Mouse (Mus musculus): Measurements from ENCODE around the gene Ccdc60. TPM values are rescaled to one million over a fixed set of nuclear protein-coding genes. Genes with fewer than 3 reads are reported as not detected.

The Ccdc60 gene
- polyA plus RNA-seq, 1 experiment from 2014 or later, result 0.78 TPM

- Histone ChIP-seq H3K27ac (no peak overlapping the region), H3K27me3 (ENCODE audit: insufficient read depth, poor library complexity, severe bottlenecking) (no peaks in the 10 kb centered on the region), H3K4me1 (peaks cover 21% of the 10 kb centered on the region), H3K4me3 (no peak overlapping the region), H3K9me3 (no peaks in the 10 kb centered on the region), H3K36me3 (no peaks in the 10 kb centered on the region)
- 81% methylated on average over 5 of the region's 5 CpGs for WGBS
- DNase-seq (ENCODE audit: low spot score), result no peak
Measured at GRCm38 (mm10) chr5:116290584-116290983, 1.8 kb upstream of the Ccdc60 start.

- H3K9me3 ChIP-seq, result no peaks in the 10 kb centered on the region
- DNase-seq (ENCODE audit: low spot score), result no peak
- 0 out of 2 replicates have a peak, but pooled peaks cover 2% of the 10 kb centered on the region for H3K27me3 ChIP-seq (ENCODE audit: insufficient read depth, poor library complexity, severe bottlenecking)
- peaks cover 24% of the 10 kb centered on the region for H3K4me1 ChIP-seq
- WGBS, result 4% methylated on average over 9 of the region's 9 CpGs
- H3K27ac ChIP-seq, result peak overlapping the region; percentile 70; the same call in 1 of the 2 replicates
- no peaks in the 10 kb centered on the region for H3K36me3 ChIP-seq
- H3K4me3 ChIP-seq, result peak overlapping the region; percentile 48
Measured at GRCm38 (mm10) chr5:116289897-116290296, 1.1 kb upstream of the Ccdc60 start.

- no peak for DNase-seq (ENCODE audit: low spot score)
- H3K4me3 ChIP-seq, result no peak overlapping the region
- WGBS, result 50% methylated on average over 10 of the region's 10 CpGs
- peaks cover 9% of the 10 kb centered on the region; the same call in 1 of the 2 replicates for H3K27me3 ChIP-seq (ENCODE audit: insufficient read depth, poor library complexity, severe bottlenecking)
- peaks cover 24% of the 10 kb centered on the region for H3K4me1 ChIP-seq
- no peaks in the 10 kb centered on the region for H3K36me3 ChIP-seq
- H3K27ac ChIP-seq, result 0 out of 2 replicates have a peak overlapping the region, but pooled peaks have one; percentile 29
- no peaks in the 10 kb centered on the region for H3K9me3 ChIP-seq
Measured at GRCm38 (mm10) chr5:116288183-116288582, 602 bp downstream of the Ccdc60 start.

- 32% methylated on average over 15 of the region's 15 CpGs for WGBS
- Histone ChIP-seq H3K27ac (no peak overlapping the region; the same call in 1 of the 2 replicates), H3K4me3 (no peak overlapping the region), H3K36me3 (no peaks in the 10 kb centered on the region), H3K27me3 (ENCODE audit: insufficient read depth, poor library complexity, severe bottlenecking) (peaks cover 9% of the 10 kb centered on the region; the same call in 1 of the 2 replicates), H3K9me3 (no peaks in the 10 kb centered on the region), H3K4me1 (peaks cover 26% of the 10 kb centered on the region)
- no peak for DNase-seq (ENCODE audit: low spot score)
Measured at GRCm38 (mm10) chr5:116285532-116286176, 3.1 kb downstream of the Ccdc60 start.

- peaks cover 13% of the 10 kb centered on the region; the same call in 1 of the 2 replicates for H3K27me3 ChIP-seq (ENCODE audit: insufficient read depth, poor library complexity, severe bottlenecking)
- H3K36me3 ChIP-seq, result 0 out of 2 replicates have a peak, but pooled peaks cover 4% of the 10 kb centered on the region
- H3K9me3 ChIP-seq, result peaks cover 13% of the 10 kb centered on the region; the same call in 1 of the 2 replicates
- no peak for DNase-seq (ENCODE audit: low spot score)
- no peak overlapping the region for H3K4me3 ChIP-seq
- no peak overlapping the region for H3K27ac ChIP-seq
- peaks cover 8% of the 10 kb centered on the region for H3K4me1 ChIP-seq
Measured at GRCm38 (mm10) chr5:116280518-116280917, 8.3 kb downstream of the Ccdc60 start.

GRCm38 (mm10) chr5:116278436-116278918 lies 10.3 kb downstream of the Ccdc60 start:
- peaks cover 17% of the 10 kb centered on the region for H3K4me1 ChIP-seq
- H3K4me3 ChIP-seq, result no peak overlapping the region
- no peak for DNase-seq (ENCODE audit: low spot score)
- WGBS, result 89% methylated on average over 17 of the region's 17 CpGs
- H3K27ac ChIP-seq, result no peak overlapping the region
- peaks cover 13% of the 10 kb centered on the region; the same call in 1 of the 2 replicates for H3K9me3 ChIP-seq
- H3K36me3 ChIP-seq, result 0 out of 2 replicates have a peak, but pooled peaks cover 4% of the 10 kb centered on the region
- H3K27me3 ChIP-seq (ENCODE audit: insufficient read depth, poor library complexity, severe bottlenecking), result 0 out of 2 replicates have a peak, but pooled peaks cover 4% of the 10 kb centered on the region

GRCm38 (mm10) chr5:116277951-116278350 lies 10.8 kb downstream of the Ccdc60 start:
- Histone ChIP-seq H3K36me3 (0 out of 2 replicates have a peak, but pooled peaks cover 4% of the 10 kb centered on the region), H3K4me1 (peaks cover 22% of the 10 kb centered on the region), H3K27ac (no peak overlapping the region), H3K9me3 (peaks cover 13% of the 10 kb centered on the region; the same call in 1 of the 2 replicates), H3K27me3 (ENCODE audit: insufficient read depth, poor library complexity, severe bottlenecking) (0 out of 2 replicates have a peak, but pooled peaks cover 4% of the 10 kb centered on the region), H3K4me3 (no peak overlapping the region)
- no peak for DNase-seq (ENCODE audit: low spot score)
- 93% methylated on average over 4 of the region's 4 CpGs for WGBS

GRCm38 (mm10) chr5:116274818-116275217 lies 14.0 kb downstream of the Ccdc60 start:
- Histone ChIP-seq H3K4me1 (peaks cover 38% of the 10 kb centered on the region), H3K27me3 (ENCODE audit: insufficient read depth, poor library complexity, severe bottlenecking) (0 out of 2 replicates have a peak, but pooled peaks cover 3% of the 10 kb centered on the region), H3K9me3 (peaks cover 13% of the 10 kb centered on the region; the same call in 1 of the 2 replicates), H3K4me3 (no peak overlapping the region), H3K27ac (peak overlapping the region; percentile 49; the same call in 1 of the 2 replicates), H3K36me3 (0 out of 2 replicates have a peak, but pooled peaks cover 4% of the 10 kb centered on the region)
- 51% methylated on average over 2 of the region's 2 CpGs for WGBS
- DNase-seq (ENCODE audit: low spot score), result no peak

- Histone ChIP-seq H3K9me3 (peaks cover 13% of the 10 kb centered on the region; the same call in 1 of the 2 replicates), H3K27me3 (ENCODE audit: insufficient read depth, poor library complexity, severe bottlenecking) (no peaks in the 10 kb centered on the region), H3K36me3 (0 out of 2 replicates have a peak, but pooled peaks cover 4% of the 10 kb centered on the region), H3K4me1 (peaks cover 41% of the 10 kb centered on the region), H3K27ac (no peak overlapping the region), H3K4me3 (no peak overlapping the region)
- DNase-seq (ENCODE audit: low spot score), result no peak
- WGBS, result 60% methylated on average over 5 of the region's 5 CpGs
Measured at GRCm38 (mm10) chr5:116274365-116274764, 14.4 kb downstream of the Ccdc60 start.

- 27% methylated on average over 17 of the region's 17 CpGs for WGBS
- peak; percentile 94 for DNase-seq (ENCODE audit: low spot score)
- Histone ChIP-seq H3K9me3 (0 out of 2 replicates have a peak, but pooled peaks cover 5% of the 10 kb centered on the region), H3K27me3 (ENCODE audit: insufficient read depth, poor library complexity, severe bottlenecking) (no peaks in the 10 kb centered on the region), H3K36me3 (0 out of 2 replicates have a peak, but pooled peaks cover 4% of the 10 kb centered on the region), H3K27ac (peak overlapping the region; percentile 47; the same call in 1 of the 2 replicates), H3K4me3 (peak overlapping the region; percentile 38), H3K4me1 (peaks cover 41% of the 10 kb centered on the region)
Measured at GRCm38 (mm10) chr5:116271511-116272227, 17.1 kb downstream of the Ccdc60 start.

- 82% methylated on average over 17 of the region's 17 CpGs for WGBS
- H3K27ac ChIP-seq, result no peak overlapping the region
- H3K4me1 ChIP-seq, result peaks cover 31% of the 10 kb centered on the region
- DNase-seq (ENCODE audit: low spot score), result no peak
- H3K4me3 ChIP-seq, result no peak overlapping the region
- no peaks in the 10 kb centered on the region for H3K27me3 ChIP-seq (ENCODE audit: insufficient read depth, poor library complexity, severe bottlenecking)
- H3K36me3 ChIP-seq, result no peaks in the 10 kb centered on the region
- no peaks in the 10 kb centered on the region for H3K9me3 ChIP-seq
Measured at GRCm38 (mm10) chr5:116269212-116270145, 19.3 kb downstream of the Ccdc60 start.

- Histone ChIP-seq H3K4me1 (no peaks in the 10 kb centered on the region), H3K4me3 (no peak overlapping the region), H3K27me3 (ENCODE audit: insufficient read depth, poor library complexity, severe bottlenecking) (no peaks in the 10 kb centered on the region), H3K27ac (no peak overlapping the region), H3K9me3 (no peaks in the 10 kb centered on the region), H3K36me3 (no peaks in the 10 kb centered on the region)
- 90% methylated on average over 2 of the region's 2 CpGs for WGBS
- DNase-seq (ENCODE audit: low spot score), result no peak
Measured at GRCm38 (mm10) chr5:116262689-116263088, 26.1 kb downstream of the Ccdc60 start.

All from heart, embryonic 10.5 days (tissue).